Mouse (Mus musculus) heart, embryonic 15.5 days (tissue): Measurements from ENCODE around the gene Mrpl27. TPM values are rescaled to one million over a fixed set of nuclear protein-coding genes. Genes with fewer than 3 reads are reported as not detected.

ENCODE experiments used
- ATAC-seq: fragments of 200-750 bp; cut with Nextera tagmentation; replicated peaks from 2 replicates; pipeline ENCODE4 v1.8.0; 2017; ENCODE audit warnings: low read depth, moderate TSS enrichment; ENCODE audit not compliant: insufficient number of reproducible peaks, insufficient read depth, low FRiP score
- H3K27ac ChIP-seq: fragments of 300-500 bp; sonication (generic); 2 replicates; pipeline ENCODE4 v1.5.1; 2015; ENCODE audit warnings: mild to moderate bottlenecking, inconsistent platforms
- H3K27me3 ChIP-seq: fragments of 300-500 bp; sonication (generic); 2 replicates; pipeline ENCODE4 v1.6.1; 2015; ENCODE audit warnings: inconsistent platforms
- H3K36me3 ChIP-seq: fragments of 300-500 bp; sonication (generic); 2 replicates; pipeline ENCODE4 v1.6.1; 2015; ENCODE audit warnings: mild to moderate bottlenecking, inconsistent platforms
- H3K4me1 ChIP-seq: fragments of 300-500 bp; sonication (generic); replicated peaks from 2 replicates; pipeline ENCODE4 v1.6.1; 2015; ENCODE audit warnings: inconsistent platforms
- H3K4me2 ChIP-seq: fragments of 300-500 bp; sonication (generic); 2 replicates; pipeline ENCODE4 v1.6.1; 2015; ENCODE audit warnings: inconsistent platforms, mild to moderate bottlenecking, moderate library complexity
- H3K4me3 ChIP-seq: fragments of 300-500 bp; sonication (generic); 2 replicates; pipeline ENCODE4 v1.5.1; 2015; ENCODE audit warnings: mild to moderate bottlenecking, inconsistent platforms
- H3K9ac ChIP-seq: fragments of 300-500 bp; sonication (generic); 2 replicates; pipeline ENCODE4 v1.6.1; 2015; ENCODE audit warnings: mild to moderate bottlenecking, inconsistent platforms
- H3K9me3 ChIP-seq: fragments of 300-500 bp; sonication (generic); replicated peaks from 2 replicates; pipeline ENCODE4 v1.6.1; 2016; ENCODE audit warnings: inconsistent platforms
- WGBS: fragments of 180-500 bp; shearing (Covaris S2); methylation state at CpG from one replicate; pipeline ENCODE4 v1.1.7; 2015; ENCODE audit warnings: mixed read lengths; 5-methylcytosine and 5-hydroxymethylcytosine counted together
- polyA plus RNA-seq: library from polyadenylated mRNA; unstranded; fragments of >200 nt; fragmentation: Nextera tagmentation; extraction: Ambion mirVana; gene quantifications from 2 replicates; pipeline ENCODE4 v1.2.1, GENCODE M21; 2015

Gene Mrpl27
- polyA plus RNA-seq, 1 experiment from 2014 or later, result 135 TPM

DNA sequence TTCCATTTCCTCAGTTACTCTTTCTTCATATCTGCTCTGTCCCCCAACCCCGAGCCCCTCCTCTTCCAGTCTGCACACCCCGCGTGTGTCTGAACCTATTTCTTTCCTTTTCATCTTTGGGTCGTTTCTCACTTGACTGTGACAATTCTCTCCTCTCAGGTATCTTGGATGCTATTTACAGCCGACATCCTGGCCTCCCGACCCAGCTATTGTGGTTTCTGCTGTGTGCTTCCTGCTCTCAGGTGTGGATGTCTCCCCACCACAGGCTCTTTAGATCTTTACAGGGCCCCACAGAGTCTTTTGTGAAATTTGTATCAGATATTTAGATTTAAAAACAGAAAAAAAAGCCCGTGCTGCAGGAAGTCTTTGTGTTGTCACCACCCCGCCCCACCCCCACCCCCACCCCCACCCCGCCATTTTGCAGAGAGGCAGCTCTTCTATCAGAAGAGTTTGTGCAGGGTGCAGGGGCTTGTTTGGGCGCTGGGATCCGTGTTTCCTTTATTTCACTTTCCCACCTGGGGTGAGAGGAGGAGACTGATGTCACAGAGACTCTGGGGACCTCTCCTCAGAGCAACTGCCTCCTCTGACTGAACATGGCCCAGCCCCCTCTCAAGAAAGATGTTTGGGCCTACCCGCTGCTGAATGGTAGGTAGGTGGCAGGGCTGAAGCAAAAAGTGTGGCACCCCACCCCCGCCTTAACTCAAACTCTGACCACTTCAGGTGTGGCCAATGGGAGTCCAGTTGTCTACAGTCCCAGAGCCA is 44.3 kb downstream of the Mrpl27 start:
- H3K4me2 ChIP-seq, result no peak overlapping the region
- 0 out of 2 replicates have a peak, but pooled peaks cover 7% of the 10 kb centered on the region for H3K27me3 ChIP-seq
- H3K36me3 ChIP-seq, result no peaks in the 10 kb centered on the region
- no peaks in the 10 kb centered on the region for H3K9me3 ChIP-seq
- H3K9ac ChIP-seq, result no peak overlapping the region
- no peak overlapping the region for H3K27ac ChIP-seq
- ATAC-seq, result no peak
- 38% methylated on average over 13 of the region's 13 CpGs for WGBS
- peaks cover 6% of the 10 kb centered on the region; the same call in 1 of the 2 replicates for H3K4me1 ChIP-seq
- no peak overlapping the region for H3K4me3 ChIP-seq

DNA sequence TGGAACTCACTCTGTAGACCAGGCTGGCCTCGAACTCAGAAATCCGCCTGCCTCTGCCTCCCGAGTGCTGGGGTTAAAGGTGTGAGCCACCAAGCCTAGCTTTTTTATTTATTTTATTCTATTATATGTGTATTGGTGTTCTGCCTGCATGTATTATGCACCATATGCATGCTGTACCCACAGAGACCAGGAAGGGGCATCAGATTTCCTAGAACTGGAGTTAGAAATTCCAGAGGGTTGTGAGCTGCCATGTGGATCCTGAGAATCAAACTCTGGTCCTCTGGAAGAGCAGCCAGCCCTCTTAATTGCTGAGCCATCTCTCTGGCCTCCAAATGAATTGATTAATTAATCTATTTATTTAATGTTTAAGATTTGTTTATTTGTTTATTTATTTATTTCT is 45.8 kb downstream of the Mrpl27 start:
- no peak overlapping the region for H3K27ac ChIP-seq
- H3K9me3 ChIP-seq, result no peaks in the 10 kb centered on the region
- no peak overlapping the region for H3K4me2 ChIP-seq
- 0 out of 2 replicates have a peak, but pooled peaks cover 7% of the 10 kb centered on the region for H3K27me3 ChIP-seq
- no peak for ATAC-seq
- WGBS, result 96% methylated on average over 3 of the region's 3 CpGs
- no peak overlapping the region for H3K9ac ChIP-seq
- H3K36me3 ChIP-seq, result no peaks in the 10 kb centered on the region
- H3K4me1 ChIP-seq, result peaks cover 6% of the 10 kb centered on the region; the same call in 1 of the 2 replicates
- no peak overlapping the region for H3K4me3 ChIP-seq

DNA sequence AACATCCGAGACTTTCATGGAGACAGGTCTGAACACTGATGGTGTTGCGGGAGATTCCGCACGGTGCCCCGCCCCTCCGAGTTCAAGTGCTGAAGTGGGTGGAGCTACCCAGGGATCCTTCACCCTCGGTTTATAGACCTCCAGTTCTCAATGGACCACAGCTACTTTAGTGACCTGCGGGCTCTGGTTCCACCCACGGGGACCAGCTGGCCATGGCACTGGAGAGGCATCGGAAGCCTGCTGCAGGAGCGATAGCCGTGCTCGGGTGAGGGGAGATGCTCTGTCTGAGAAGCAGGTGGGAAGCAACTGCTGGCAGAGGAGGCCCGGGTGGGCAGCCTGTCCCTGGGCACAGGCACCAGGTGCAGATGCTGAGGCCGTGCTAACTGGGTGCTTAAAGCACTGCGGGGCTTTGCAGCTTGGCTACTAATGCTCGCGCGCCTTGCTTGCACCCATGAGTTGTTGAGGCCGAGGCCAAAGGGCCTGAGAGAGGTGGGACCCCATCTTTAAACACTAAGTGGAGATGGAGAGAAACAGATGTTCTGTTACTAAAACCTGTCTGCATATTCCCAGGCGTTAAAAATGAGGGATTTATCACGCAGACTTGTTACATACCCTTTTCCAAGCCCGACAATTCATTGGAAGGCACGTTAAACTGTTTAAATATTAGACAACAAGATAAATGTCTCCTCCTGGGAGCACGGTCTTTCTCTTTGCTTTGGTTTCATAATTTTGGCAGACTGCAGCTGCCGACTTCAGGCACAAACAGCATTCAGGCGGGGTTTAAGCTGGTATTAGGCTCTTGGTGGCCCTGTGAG is 48.0 kb downstream of the Mrpl27 start:
- Histone ChIP-seq H3K27me3 (0 out of 2 replicates have a peak, but pooled peaks cover 7% of the 10 kb centered on the region), H3K4me2 (no peak overlapping the region), H3K36me3 (no peaks in the 10 kb centered on the region), H3K4me3 (no peak overlapping the region), H3K9me3 (no peaks in the 10 kb centered on the region), H3K27ac (no peak overlapping the region), H3K4me1 (peaks cover 6% of the 10 kb centered on the region; the same call in 1 of the 2 replicates), H3K9ac (no peak overlapping the region)
- ATAC-seq, result no peak
- WGBS, result 64% methylated on average over 27 of the region's 27 CpGs

DNA sequence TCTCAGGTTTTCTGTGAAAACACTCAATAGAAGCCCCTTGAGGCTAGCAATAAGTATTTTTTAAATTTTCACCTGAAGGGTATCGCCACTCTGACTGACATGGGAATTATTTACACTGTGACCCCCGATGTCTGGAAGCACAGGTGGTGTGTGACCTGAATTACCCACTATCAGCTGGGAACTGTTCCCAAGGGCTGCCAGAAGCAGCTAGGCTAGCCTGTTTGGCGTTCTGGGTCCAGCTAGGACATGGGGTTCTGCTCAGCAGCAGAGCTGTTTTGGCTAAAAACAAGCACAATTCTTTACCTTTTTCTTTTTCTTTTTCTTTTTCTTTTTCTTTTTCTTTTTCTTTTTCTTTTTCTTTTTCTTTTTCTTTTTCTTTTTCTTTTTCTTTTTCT is 48.6 kb downstream of the Mrpl27 start:
- no peak for ATAC-seq
- H3K36me3 ChIP-seq, result no peaks in the 10 kb centered on the region
- H3K27ac ChIP-seq, result no peak overlapping the region
- H3K4me2 ChIP-seq, result no peak overlapping the region
- H3K9me3 ChIP-seq, result no peaks in the 10 kb centered on the region
- H3K4me1 ChIP-seq, result peaks cover 6% of the 10 kb centered on the region; the same call in 1 of the 2 replicates
- H3K4me3 ChIP-seq, result no peak overlapping the region
- no peak overlapping the region for H3K9ac ChIP-seq
- 65% methylated on average over 3 of the region's 3 CpGs for WGBS
- H3K27me3 ChIP-seq, result 0 out of 2 replicates have a peak, but pooled peaks cover 7% of the 10 kb centered on the region

DNA sequence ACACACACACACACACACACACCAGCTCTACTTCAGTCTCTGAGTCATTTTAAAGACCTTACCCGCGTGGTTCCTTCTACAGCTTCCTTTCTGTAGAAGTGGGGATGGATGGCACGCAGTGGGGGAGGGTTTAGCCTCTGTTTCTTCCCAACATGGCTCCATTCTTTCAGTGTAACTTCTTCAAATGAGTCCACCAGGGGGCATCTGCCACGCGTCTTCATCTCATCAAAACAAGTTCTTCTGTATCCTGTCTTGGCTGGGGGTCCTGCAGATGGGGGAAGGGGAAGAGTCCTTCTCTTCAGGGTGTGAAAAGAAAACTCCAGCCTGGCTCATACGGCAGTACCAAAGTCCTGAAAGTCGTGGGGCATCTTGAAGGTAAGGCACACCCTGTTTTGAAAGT is 50.5 kb downstream of the Mrpl27 start:
- Histone ChIP-seq H3K9ac (no peak overlapping the region), H3K36me3 (no peaks in the 10 kb centered on the region), H3K4me1 (no peaks in the 10 kb centered on the region), H3K27ac (no peak overlapping the region), H3K4me2 (no peak overlapping the region), H3K4me3 (no peak overlapping the region), H3K27me3 (0 out of 2 replicates have a peak, but pooled peaks cover 7% of the 10 kb centered on the region), H3K9me3 (no peaks in the 10 kb centered on the region)
- WGBS, result 43% methylated on average over 7 of the region's 7 CpGs
- ATAC-seq, result no peak

DNA sequence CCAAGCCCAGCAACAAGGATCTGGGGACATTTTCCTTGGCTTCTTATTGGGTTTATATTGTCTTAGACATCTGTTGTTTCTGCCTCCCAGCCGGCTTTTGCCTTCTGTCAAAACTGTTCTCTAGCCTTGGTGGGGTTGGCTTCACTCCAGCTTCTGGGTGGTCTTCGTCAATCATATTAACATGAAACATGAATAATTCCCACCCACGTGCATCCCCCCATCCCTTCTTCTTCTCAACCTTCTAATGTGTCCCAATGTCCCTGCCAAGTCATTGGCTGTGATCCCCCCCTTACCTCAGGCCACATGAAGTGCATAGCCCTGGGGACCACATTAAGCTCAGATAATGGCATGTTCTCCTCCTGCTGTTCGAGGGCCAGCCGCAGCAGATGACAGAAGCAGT is 50.9 kb downstream of the Mrpl27 start, which contains the start of gene Gm11541:
Gene Gm11541, minus strand, starts transcription at position 28 of the 400 bp plus-strand sequence.
- no peak within 1 kb of the TSS for H3K4me2 ChIP-seq
- no peak within 1 kb of the TSS for H3K9ac ChIP-seq
- no peaks in the 10 kb centered on the region for H3K4me1 ChIP-seq
- no peak within 1 kb of the TSS for H3K4me3 ChIP-seq
- WGBS, result 68% methylated on average over 5 of the region's 5 CpGs
- H3K27ac ChIP-seq, result no peak within 1 kb of the TSS
- no peak for ATAC-seq
- H3K36me3 ChIP-seq, result no peaks in the 10 kb centered on the region
- 0 out of 2 replicates have a peak, but pooled peaks cover 7% of the 10 kb centered on the region for H3K27me3 ChIP-seq
- H3K9me3 ChIP-seq, result no peaks in the 10 kb centered on the region

Other genes with a start within 250 kb of the Mrpl27 start
- gene Cacna1g, start 179.6 kb upstream of the Mrpl27 start, polyA plus RNA-seq, result 6.4 TPM in 2 replicates
- gene Spata20, start 167.6 kb upstream of the Mrpl27 start, polyA plus RNA-seq, result 0.13 and 0.28 TPM in 2 replicates
- gene Epn3, start 153.8 kb upstream of the Mrpl27 start, polyA plus RNA-seq, result 13.1 and 16.9 TPM in 2 replicates
- gene Mycbpap, start 132.0 kb upstream of the Mrpl27 start, polyA plus RNA-seq, result 5.8 and 6.1 TPM in 2 replicates
- gene Rsad1, start 104.5 kb upstream of the Mrpl27 start, polyA plus RNA-seq, result 5.7 and 6.2 TPM in 2 replicates
- 0.57 and 1.5 TPM in 2 replicates for gene Chad, start 88.7 kb upstream of the Mrpl27 start, polyA plus RNA-seq
- 3.3 and 3.7 TPM in 2 replicates for gene Acsf2, start 51.9 kb upstream of the Mrpl27 start, polyA plus RNA-seq
- 100 and 128 TPM in 2 replicates for gene Lrrc59, start 24.0 kb upstream of the Mrpl27 start, polyA plus RNA-seq
- 8.7 and 11.5 TPM in 2 replicates for gene Eme1, start 197 bp downstream of the Mrpl27 start, polyA plus RNA-seq
- gene Xylt2, start 23.7 kb downstream of the Mrpl27 start, polyA plus RNA-seq, result 11.6 and 16.6 TPM in 2 replicates
- gene Gm11541, start 50.7 kb downstream of the Mrpl27 start, polyA plus RNA-seq, result 0.13 TPM in 1 of 2 replicates, not detected in the other
- gene Cdc34b, start 88.0 kb downstream of the Mrpl27 start, polyA plus RNA-seq, result 0.11 TPM in 1 of 2 replicates, not detected in the other
- gene Tmem92, start 128.9 kb downstream of the Mrpl27 start, polyA plus RNA-seq, result not detected in 2 replicates